Mouse (Mus musculus): ENCODE data around the gene Plcb1. TPM values are rescaled to one million over a fixed set of nuclear protein-coding genes. Genes with fewer than 3 reads are reported as not detected.
"Not testable (repeated sequence)": the region's sequence is repeated elsewhere in the genome, so short reads cannot be mapped to it uniquely, and the experiment has no call there.

Plcb1 gene
- total RNA-seq, 2 experiments from 2014 or later = 3.3 to 6.5 TPM

- no peak for ATAC-seq (replicated peaks; ENCODE audit: poor library complexity)
These were observed 170.6 kb downstream of the Plcb1 start for GRCm38 (mm10) chr2:134956436-134956835.

GRCm38 (mm10) chr2:134966131-134966530 lies 180.3 kb downstream of the Plcb1 start:
- ATAC-seq (replicated peaks; ENCODE audit: poor library complexity) = no peak

- ATAC-seq (replicated peaks; ENCODE audit: poor library complexity) = no peak
These were observed 182.5 kb downstream of the Plcb1 start for GRCm38 (mm10) chr2:134968380-134968779.

GRCm38 (mm10) chr2:134972376-134972775 lies 186.5 kb downstream of the Plcb1 start:
- no peak for ATAC-seq (replicated peaks; ENCODE audit: poor library complexity)

GRCm38 (mm10) chr2:134974711-134975110 lies 188.8 kb downstream of the Plcb1 start:
- ATAC-seq (replicated peaks; ENCODE audit: poor library complexity) = no peak

- no peak for ATAC-seq (replicated peaks; ENCODE audit: poor library complexity)
These were observed 191.0 kb downstream of the Plcb1 start for GRCm38 (mm10) chr2:134976796-134977330.

- no peak for ATAC-seq (replicated peaks; ENCODE audit: poor library complexity)
These were observed 191.8 kb downstream of the Plcb1 start for GRCm38 (mm10) chr2:134977641-134978040.

- ATAC-seq (replicated peaks; ENCODE audit: poor library complexity) = no peak
These were observed 195.5 kb downstream of the Plcb1 start for GRCm38 (mm10) chr2:134981394-134981793.

- ATAC-seq (replicated peaks; ENCODE audit: poor library complexity) = no peak
These were observed 199.0 kb downstream of the Plcb1 start for GRCm38 (mm10) chr2:134984884-134985283.

GRCm38 (mm10) chr2:134987978-134988377 lies 202.1 kb downstream of the Plcb1 start:
- ATAC-seq (replicated peaks; ENCODE audit: poor library complexity) = no peak

- no peak for ATAC-seq (replicated peaks; ENCODE audit: poor library complexity)
These were observed 203.9 kb downstream of the Plcb1 start for GRCm38 (mm10) chr2:134989650-134990292.

GRCm38 (mm10) chr2:135007134-135007533 lies 221.3 kb downstream of the Plcb1 start:
- peak; percentile 92 for ATAC-seq (replicated peaks; ENCODE audit: poor library complexity)

GRCm38 (mm10) chr2:135007885-135008284 lies 222.0 kb downstream of the Plcb1 start:
- not testable (repeated sequence) for ATAC-seq (replicated peaks; ENCODE audit: poor library complexity)

GRCm38 (mm10) chr2:135010371-135010770 lies 224.5 kb downstream of the Plcb1 start:
- ATAC-seq (replicated peaks; ENCODE audit: poor library complexity) = no peak

- no peak for ATAC-seq (replicated peaks; ENCODE audit: poor library complexity)
These were observed 229.6 kb downstream of the Plcb1 start for GRCm38 (mm10) chr2:135015501-135015900.

- no peak for ATAC-seq (replicated peaks; ENCODE audit: poor library complexity)
These were observed 232.4 kb downstream of the Plcb1 start for GRCm38 (mm10) chr2:135018275-135018674.

GRCm38 (mm10) chr2:135018708-135019107 lies 232.8 kb downstream of the Plcb1 start:
- no peak for ATAC-seq (replicated peaks; ENCODE audit: poor library complexity)

GRCm38 (mm10) chr2:135019588-135019987 lies 233.7 kb downstream of the Plcb1 start:
- no peak for ATAC-seq (replicated peaks; ENCODE audit: poor library complexity)

GRCm38 (mm10) chr2:135029288-135029687 lies 243.4 kb downstream of the Plcb1 start:
- ATAC-seq (replicated peaks; ENCODE audit: poor library complexity) = no peak

GRCm38 (mm10) chr2:135029700-135030099 lies 243.8 kb downstream of the Plcb1 start:
- ATAC-seq (replicated peaks; ENCODE audit: poor library complexity) = no peak

GRCm38 (mm10) chr2:135035640-135036260 lies 249.9 kb downstream of the Plcb1 start:
- ATAC-seq (replicated peaks; ENCODE audit: poor library complexity) = peak; percentile 87

GRCm38 (mm10) chr2:135048791-135049190 lies 262.9 kb downstream of the Plcb1 start:
- ATAC-seq (replicated peaks; ENCODE audit: poor library complexity) = no peak

Measured in megakaryocyte progenitor cell, adult 5-6 weeks (primary cell).